Mouse (Mus musculus): Measurements from ENCODE around the gene Blcap. TPM values are rescaled to one million over a fixed set of nuclear protein-coding genes. Genes with fewer than 3 reads are reported as not detected.

Gene Blcap
- total and polyA plus RNA-seq, 2 experiments from 2014 or later = 207 to 284 TPM

- H3K9ac ChIP-seq (replicated peaks; ENCODE audit: low read length) = no peak overlapping the region
- peaks cover 5% of the 10 kb centered on the region; the same call in 1 of the 2 replicates for H3K9me3 ChIP-seq (ENCODE audit: low read length)
- H3K27ac ChIP-seq = no peak overlapping the region
- no peak overlapping the region for H3K4me2 ChIP-seq (ENCODE audit: low read depth, low read length)
- ATAC-seq (no peak), DNase-seq (ENCODE audit: low spot score) (no peak)
- H3K27me3 ChIP-seq (ENCODE audit: insufficient read depth, low read length) = no peaks in the 10 kb centered on the region
- no peak overlapping the region for H3K4me3 ChIP-seq (ENCODE audit: low read length)
- peaks cover 2% of the 10 kb centered on the region; the same call in 1 of the 2 replicates for H3K36me3 ChIP-seq (ENCODE audit: insufficient read depth, low read length)
- WGBS = 65% methylated on average over 5 of the region's 5 CpGs
- no peak for TF ChIP-seq CTCF (IDR thresholded peaks at IDR 0.05; ENCODE audit: low read depth)
- H3K4me1 ChIP-seq (ENCODE audit: insufficient read depth, low read length) = no peaks in the 10 kb centered on the region
Measured at GRCm38 (mm10) chr2:157556074-157556698, 14.9 kb downstream of the Blcap start.

- 35% methylated on average over 10 of the region's 10 CpGs for WGBS
- H3K9ac ChIP-seq (replicated peaks; ENCODE audit: low read length) = no peak overlapping the region
- peak; percentile 60; the same call in 1 of the 2 replicates for ATAC-seq
Measured at GRCm38 (mm10) chr2:157552158-157552886, 18.8 kb downstream of the Blcap start.

GRCm38 (mm10) chr2:157550292-157550691 is 20.8 kb downstream of the Blcap start:
- Histone ChIP-seq H3K27me3 (ENCODE audit: insufficient read depth, low read length) (no peaks in the 10 kb centered on the region), H3K9me3 (ENCODE audit: low read length) (no peaks in the 10 kb centered on the region), H3K36me3 (ENCODE audit: insufficient read depth, low read length) (peaks cover 11% of the 10 kb centered on the region; the same call in 1 of the 2 replicates), H3K4me2 (ENCODE audit: low read depth, low read length) (no peak overlapping the region), H3K9ac (replicated peaks; ENCODE audit: low read length) (no peak overlapping the region), H3K4me1 (ENCODE audit: insufficient read depth, low read length) (no peaks in the 10 kb centered on the region), H3K27ac (no peak overlapping the region), H3K4me3 (ENCODE audit: low read length) (no peak overlapping the region)
- no peak for DNase-seq (ENCODE audit: low spot score)
- ATAC-seq = no peak
- 85% methylated on average over 4 of the region's 4 CpGs for WGBS
- TF ChIP-seq CTCF (IDR thresholded peaks at IDR 0.05; ENCODE audit: low read depth) = no peak

More at GRCm38 (mm10) chr2:157552158-157552886, 18.8 kb downstream of the Blcap start:
- peaks cover 11% of the 10 kb centered on the region; the same call in 1 of the 2 replicates for H3K36me3 ChIP-seq (ENCODE audit: insufficient read depth, low read length)
- peak overlapping the region; percentile 49 for H3K27ac ChIP-seq
- no peaks in the 10 kb centered on the region for H3K27me3 ChIP-seq (ENCODE audit: insufficient read depth, low read length)
- no peak for DNase-seq (ENCODE audit: low spot score)
- no peak overlapping the region for H3K4me3 ChIP-seq (ENCODE audit: low read length)
- H3K4me2 ChIP-seq (ENCODE audit: low read depth, low read length) = no peak overlapping the region
- TF ChIP-seq CTCF (IDR thresholded peaks at IDR 0.05; ENCODE audit: low read depth) = no peak
- H3K9me3 ChIP-seq (ENCODE audit: low read length) = no peaks in the 10 kb centered on the region
- H3K4me1 ChIP-seq (ENCODE audit: insufficient read depth, low read length) = no peaks in the 10 kb centered on the region

GRCm38 (mm10) chr2:157546686-157547085 is 24.4 kb downstream of the Blcap start:
- Histone ChIP-seq H3K4me2 (ENCODE audit: low read depth, low read length) (no peak overlapping the region), H3K36me3 (ENCODE audit: insufficient read depth, low read length) (peaks cover 11% of the 10 kb centered on the region; the same call in 1 of the 2 replicates), H3K4me1 (ENCODE audit: insufficient read depth, low read length) (0 out of 2 replicates have a peak, but pooled peaks cover 10% of the 10 kb centered on the region), H3K27me3 (ENCODE audit: insufficient read depth, low read length) (no peaks in the 10 kb centered on the region), H3K9ac (replicated peaks; ENCODE audit: low read length) (no peak overlapping the region), H3K9me3 (ENCODE audit: low read length) (no peaks in the 10 kb centered on the region), H3K27ac (no peak overlapping the region), H3K4me3 (ENCODE audit: low read length) (no peak overlapping the region)
- DNase-seq (ENCODE audit: low spot score) (no peak), ATAC-seq (no peak)
- no peak for TF ChIP-seq CTCF (IDR thresholded peaks at IDR 0.05; ENCODE audit: low read depth)

GRCm38 (mm10) chr2:157544333-157544888 is 26.7 kb downstream of the Blcap start:
- H3K9ac ChIP-seq (replicated peaks; ENCODE audit: low read length) = no peak overlapping the region
- ATAC-seq (no peak), DNase-seq (ENCODE audit: low spot score) (no peak)
- no peak overlapping the region for H3K4me3 ChIP-seq (ENCODE audit: low read length)
- no peaks in the 10 kb centered on the region for H3K9me3 ChIP-seq (ENCODE audit: low read length)
- no peak overlapping the region for H3K27ac ChIP-seq
- peaks cover 9% of the 10 kb centered on the region; the same call in 1 of the 2 replicates for H3K36me3 ChIP-seq (ENCODE audit: insufficient read depth, low read length)
- WGBS = 55% methylated on average over 9 of the region's 9 CpGs
- no peak overlapping the region for H3K4me2 ChIP-seq (ENCODE audit: low read depth, low read length)
- no peak for TF ChIP-seq CTCF (IDR thresholded peaks at IDR 0.05; ENCODE audit: low read depth)
- H3K27me3 ChIP-seq (ENCODE audit: insufficient read depth, low read length) = no peaks in the 10 kb centered on the region
- peaks cover 27% of the 10 kb centered on the region; the same call in 1 of the 2 replicates for H3K4me1 ChIP-seq (ENCODE audit: insufficient read depth, low read length)

DNA sequence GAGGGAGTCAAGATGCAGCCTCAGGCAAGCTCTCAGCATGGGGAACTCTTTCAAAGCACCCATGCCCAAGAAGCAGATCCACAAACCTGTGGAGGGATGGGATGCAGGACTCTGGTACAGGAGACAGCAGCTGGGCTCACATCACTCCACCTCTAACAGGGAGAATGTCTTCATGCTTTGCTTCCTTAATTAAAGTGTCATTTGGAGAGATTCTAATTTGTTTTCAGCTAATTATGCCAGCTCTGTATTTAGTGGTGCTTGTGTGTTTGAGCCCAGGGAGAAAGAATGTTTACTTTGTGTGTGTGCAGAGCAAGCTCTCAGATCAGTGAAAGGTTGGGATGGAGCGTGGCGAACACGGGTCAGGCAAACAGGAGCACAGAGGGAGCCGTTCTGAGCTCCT is 28.7 kb downstream of the Blcap start:
- no peak for ATAC-seq
- WGBS = 45% methylated on average over 4 of the region's 4 CpGs
- TF ChIP-seq CTCF (IDR thresholded peaks at IDR 0.05; ENCODE audit: low read depth) = no peak
- no peaks in the 10 kb centered on the region for H3K9me3 ChIP-seq (ENCODE audit: low read length)
- no peak overlapping the region for H3K4me3 ChIP-seq (ENCODE audit: low read length)
- H3K27ac ChIP-seq = no peak overlapping the region
- no peak overlapping the region for H3K4me2 ChIP-seq (ENCODE audit: low read depth, low read length)
- H3K27me3 ChIP-seq (ENCODE audit: insufficient read depth, low read length) = no peaks in the 10 kb centered on the region
- DNase-seq (ENCODE audit: low spot score) = no peak
- peaks cover 32% of the 10 kb centered on the region for H3K4me1 ChIP-seq (ENCODE audit: insufficient read depth, low read length)
- H3K9ac ChIP-seq (replicated peaks; ENCODE audit: low read length) = no peak overlapping the region
- H3K36me3 ChIP-seq (ENCODE audit: insufficient read depth, low read length) = no peaks in the 10 kb centered on the region

Measured in hindbrain, postnatal 0 days (tissue).